Mouse (Mus musculus) embryo, embryonic 11 days (tissue): ENCODE data around the gene Camk1.
"Not testable (repeated sequence)": the region's sequence is repeated elsewhere in the genome, so short reads cannot be mapped to it uniquely, and the experiment has no call there.

Experiments
- DNase-seq: peaks from one replicate; pipeline ENCODE4 v3.0.0-alpha.2; 2015

Camk1 gene

GRCm38 (mm10) chr6:113353696-113354095, 9.9 kb upstream of the Camk1 start:
- no peak for DNase-seq

GRCm38 (mm10) chr6:113352820-113353219, 9.0 kb upstream of the Camk1 start:
- no peak for DNase-seq

GRCm38 (mm10) chr6:113351653-113352052, 7.9 kb upstream of the Camk1 start:
- no peak for DNase-seq

GRCm38 (mm10) chr6:113351161-113351560, 7.4 kb upstream of the Camk1 start:
- no peak for DNase-seq

GRCm38 (mm10) chr6:113350538-113350937, 6.8 kb upstream of the Camk1 start:
- DNase-seq = no peak

- DNase-seq = no peak
These were observed 3.1 kb upstream of the Camk1 start for GRCm38 (mm10) chr6:113346897-113347296.

GRCm38 (mm10) chr6:113344321-113344720, 537 bp upstream of the Camk1 start:
- no peak for DNase-seq

GRCm38 (mm10) chr6:113342297-113342696, 1.5 kb downstream of the Camk1 start:
- DNase-seq = no peak

GRCm38 (mm10) chr6:113341574-113341973, 2.2 kb downstream of the Camk1 start:
- DNase-seq = no peak

- DNase-seq = no peak
These were observed 6.7 kb downstream of the Camk1 start for GRCm38 (mm10) chr6:113336852-113337620.

- DNase-seq = no peak
These were observed 9.6 kb downstream of the Camk1 start for GRCm38 (mm10) chr6:113334216-113334615.

- no peak for DNase-seq
These were observed 10.4 kb downstream of the Camk1 start for GRCm38 (mm10) chr6:113333137-113333950.

- DNase-seq = not testable (repeated sequence)
These were observed 11.1 kb downstream of the Camk1 start for GRCm38 (mm10) chr6:113332734-113333133.

GRCm38 (mm10) chr6:113331721-113332120, 12.1 kb downstream of the Camk1 start:
- DNase-seq = no peak

GRCm38 (mm10) chr6:113330547-113330946, 13.2 kb downstream of the Camk1 start:
- DNase-seq = no peak

GRCm38 (mm10) chr6:113329396-113329795, 14.4 kb downstream of the Camk1 start:
- DNase-seq = no peak

GRCm38 (mm10) chr6:113326533-113327315, 17.1 kb downstream of the Camk1 start, which contains the start of gene Ogg1:
Gene Ogg1 (plus strand): TSS chr6:113326972.
- DNase-seq = peak; percentile 98

GRCm38 (mm10) chr6:113315972-113316371, 27.8 kb downstream of the Camk1 start:
- no peak for DNase-seq

GRCm38 (mm10) chr6:113308141-113308540, 35.6 kb downstream of the Camk1 start:
- DNase-seq = peak; percentile 20

- DNase-seq = peak; percentile 37
These were observed 36.2 kb downstream of the Camk1 start for GRCm38 (mm10) chr6:113307481-113308121.

GRCm38 (mm10) chr6:113306986-113307349, 36.8 kb downstream of the Camk1 start, which contains the start of gene Brpf1:
Gene Brpf1 (plus strand): TSS chr6:113307137.
- DNase-seq = no peak

- DNase-seq = peak; percentile 100
These were observed 37.3 kb downstream of the Camk1 start for GRCm38 (mm10) chr6:113306322-113306985.
